Mouse (Mus musculus) layer of hippocampus, adult 9-11 months (tissue): ENCODE measurements around the gene Jup.
"Not testable (repeated sequence)": the region's sequence is repeated elsewhere in the genome, so short reads cannot be mapped to it uniquely, and the experiment has no call there.

ENCODE experiments used
- DNase-seq: peaks from one replicate; pipeline ENCODE4 v3.0.0; 2022

The Jup gene

DNA sequence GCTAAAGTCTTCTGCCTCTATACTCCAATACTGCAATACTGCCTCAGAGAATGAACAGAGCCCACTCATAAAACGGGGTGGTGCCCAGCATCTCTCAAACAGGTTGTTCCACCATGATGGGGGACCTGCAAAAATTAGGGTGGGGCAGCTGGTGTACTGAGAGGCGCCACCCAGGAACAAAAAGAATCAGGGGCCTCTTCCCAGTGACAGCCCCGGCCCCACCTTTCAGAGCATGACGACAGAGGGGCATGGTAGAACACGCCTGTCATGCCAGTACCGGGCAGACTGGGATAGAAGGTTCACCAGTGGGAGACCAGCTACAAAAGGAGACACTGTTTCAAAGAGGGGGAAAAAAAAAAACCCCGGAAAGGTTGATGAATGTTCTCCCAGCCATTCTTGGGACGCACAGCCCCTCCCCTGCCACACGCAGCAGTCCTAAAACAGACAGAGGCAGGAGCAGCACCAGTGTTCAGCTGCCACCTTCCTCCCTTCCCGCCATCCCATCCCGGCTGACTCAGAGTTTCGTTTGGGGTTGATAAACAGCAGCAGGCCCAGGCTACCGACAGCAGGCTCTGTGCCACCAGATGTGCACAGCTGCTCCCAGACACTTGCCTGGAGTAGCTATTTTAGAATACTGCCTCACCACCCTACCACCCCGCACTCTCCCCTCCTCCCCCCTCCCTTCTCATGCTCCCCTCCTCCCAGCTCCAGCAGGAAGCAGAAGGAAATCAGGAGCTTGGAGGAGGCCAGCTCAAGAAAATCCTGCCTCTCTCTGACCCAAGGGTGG, 9.8 kb downstream of the Jup start:
- DNase-seq = no peak

DNA sequence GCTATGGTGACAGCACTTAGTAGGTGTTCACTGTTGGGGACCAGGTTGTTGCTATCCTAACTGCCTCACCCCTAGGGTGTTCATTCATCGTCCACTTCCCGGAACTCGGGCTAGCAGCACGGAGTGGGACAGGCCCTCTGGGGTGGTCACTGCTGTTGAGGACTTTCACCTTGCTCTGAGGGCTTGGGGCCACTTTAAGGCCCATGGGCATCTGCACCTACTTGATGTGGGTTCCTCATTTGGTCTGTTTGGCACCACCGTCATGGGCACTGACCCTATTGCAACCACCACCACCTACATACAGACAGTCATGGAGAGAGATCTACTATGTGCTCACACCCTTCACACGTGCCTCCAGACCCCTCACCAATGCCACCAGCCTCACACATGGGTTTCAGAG, 10.5 kb downstream of the Jup start:
- DNase-seq = no peak

DNA sequence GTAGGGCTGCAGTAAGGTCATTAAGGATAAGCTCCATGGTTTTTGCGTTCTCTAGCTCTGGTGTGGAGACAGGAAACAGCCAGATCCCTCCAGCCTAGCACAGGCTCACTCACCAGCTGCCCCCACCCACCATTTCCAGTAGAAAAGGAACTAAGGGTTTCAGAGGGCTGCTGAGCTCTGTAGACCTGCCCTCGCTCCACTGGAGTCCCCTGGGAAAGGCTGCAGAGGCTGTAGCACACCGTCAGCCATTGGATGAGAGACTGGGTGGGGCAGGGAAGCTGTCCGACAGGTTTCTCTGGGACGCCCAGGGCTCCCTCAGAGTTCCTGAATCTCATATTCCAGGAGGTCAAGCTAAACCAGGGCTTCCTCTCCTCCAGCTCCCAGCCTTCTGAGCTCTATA, 11.0 kb downstream of the Jup start:
- no peak for DNase-seq

DNA sequence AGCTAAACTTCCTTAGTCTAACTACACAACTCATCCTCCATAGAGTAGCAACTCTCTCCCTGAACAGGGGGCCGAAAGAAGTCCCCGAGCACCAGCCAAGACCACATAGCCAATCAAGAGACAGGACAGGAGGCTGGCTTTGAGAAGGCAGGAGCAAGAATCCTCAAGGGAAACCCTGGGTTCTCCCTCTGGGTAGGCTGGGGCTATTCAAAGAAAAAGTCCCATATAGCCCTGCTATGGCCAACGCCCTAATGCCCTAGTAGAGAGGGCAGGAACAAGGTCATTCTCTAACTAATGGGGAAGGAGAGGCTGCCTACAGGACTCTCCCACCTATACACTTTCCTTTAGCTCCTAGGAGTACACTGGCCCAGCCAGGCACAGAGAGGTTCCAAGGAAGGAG, 12.5 kb downstream of the Jup start:
- no peak for DNase-seq

DNA sequence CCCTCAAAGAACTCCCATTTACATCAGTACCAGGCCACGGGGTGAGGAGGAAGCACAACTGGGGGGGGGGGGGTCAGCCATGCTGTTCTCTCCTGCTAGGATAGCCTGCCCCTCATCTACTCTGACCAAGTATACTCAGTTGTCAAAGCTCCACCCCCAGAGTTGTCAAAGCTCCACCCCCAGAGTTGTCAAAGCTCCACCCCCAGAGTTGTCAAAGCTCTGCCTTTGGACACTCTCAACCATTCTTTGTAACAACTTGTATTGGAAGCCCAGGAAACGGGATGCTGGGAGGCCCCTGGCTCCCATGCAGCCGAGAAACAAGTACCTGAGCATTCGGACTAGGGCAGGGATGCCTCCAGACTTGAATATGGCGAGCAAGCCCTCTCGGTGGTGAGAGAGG, 14.9 kb downstream of the Jup start:
- DNase-seq = no peak

DNA sequence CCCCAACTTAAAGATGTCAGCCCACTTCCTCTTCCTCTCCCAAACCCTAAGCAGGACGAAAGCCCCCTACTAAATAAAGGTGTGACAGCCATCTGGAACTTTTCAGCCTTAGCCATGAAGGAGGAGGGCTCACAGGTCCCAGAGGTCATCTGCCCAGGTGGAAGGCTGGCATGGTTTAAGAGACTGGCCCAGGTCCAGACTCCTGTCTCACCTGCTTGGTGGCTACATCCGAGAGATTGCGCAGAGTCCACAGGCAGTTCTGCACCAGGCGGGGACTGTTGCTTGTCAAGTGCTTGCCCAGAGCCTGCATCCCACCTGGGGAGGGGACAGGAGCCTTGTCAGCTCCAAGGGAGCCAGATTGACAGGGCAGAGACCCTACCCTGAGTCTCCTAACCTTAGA, 18.3 kb downstream of the Jup start:
- DNase-seq = no peak

DNA sequence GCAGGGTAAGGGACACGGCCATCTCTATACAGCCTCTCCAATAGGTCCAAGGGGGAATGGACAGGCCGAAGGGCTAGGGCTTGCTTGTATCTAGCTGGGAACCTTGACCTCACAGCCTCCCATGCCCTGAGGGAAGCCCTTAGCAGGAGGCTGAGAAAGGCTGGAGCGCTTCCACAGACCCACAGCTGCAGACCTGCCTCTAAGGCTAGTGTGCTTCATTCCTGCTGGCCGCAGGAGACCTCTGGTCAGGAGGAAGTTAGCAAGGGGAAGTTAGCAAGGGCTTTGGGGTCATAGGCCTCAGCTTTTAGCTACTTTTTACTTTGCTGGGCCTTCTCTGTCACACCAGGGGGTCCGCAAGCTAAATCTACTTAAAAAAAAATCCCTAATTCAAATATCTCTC, 19.1 kb downstream of the Jup start:
- no peak for DNase-seq

DNA sequence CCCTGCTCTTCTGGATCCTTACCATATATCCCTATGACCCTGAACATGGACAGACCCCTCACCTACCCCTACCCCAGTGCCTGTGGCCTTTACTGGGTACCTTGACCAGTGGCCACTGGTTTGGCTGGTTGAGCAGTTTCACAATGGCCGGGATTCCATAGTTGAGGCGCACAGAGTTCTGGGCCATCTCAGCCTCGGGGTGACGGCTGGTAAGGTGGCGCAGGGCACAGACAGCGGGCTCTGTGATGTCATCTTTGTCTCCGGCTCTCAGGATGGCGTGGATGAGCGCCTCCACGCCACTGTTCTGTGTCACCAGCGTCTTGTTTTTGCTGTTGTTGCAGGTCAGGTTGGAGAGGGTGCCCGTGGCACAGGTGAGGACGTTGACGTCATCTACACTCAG, 19.6 kb downstream of the Jup start:
- no peak for DNase-seq

DNA sequence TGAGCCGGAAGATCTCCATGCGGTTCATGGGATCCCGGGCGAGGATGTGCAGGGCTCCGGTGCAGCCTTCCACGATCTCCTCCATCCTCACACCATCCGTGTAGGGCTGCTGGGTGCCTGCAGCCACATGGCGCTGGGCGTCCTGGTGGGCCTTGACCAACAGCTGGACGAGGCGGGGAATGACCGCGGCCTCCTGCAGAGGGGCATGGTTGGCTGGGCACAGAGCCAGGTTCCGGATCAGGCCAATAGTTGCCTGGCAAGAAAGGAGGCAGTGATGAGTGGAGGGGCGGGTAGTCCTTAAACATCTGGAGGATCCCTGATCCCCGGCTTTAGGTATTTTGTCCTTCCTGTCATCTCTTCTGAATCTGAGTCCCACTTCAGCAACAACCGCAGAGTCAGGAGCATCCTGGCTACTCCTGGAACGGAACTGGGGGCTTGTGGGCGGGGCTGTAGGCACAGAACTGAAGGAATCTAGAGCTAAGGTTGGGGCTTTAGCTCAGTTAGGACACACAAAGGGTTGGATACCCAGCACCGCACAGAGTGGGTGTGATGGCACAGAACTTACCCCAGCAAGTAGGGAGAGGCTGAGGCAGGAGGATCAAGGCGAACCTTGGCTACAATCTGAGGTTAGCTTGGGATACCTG, 20.7 kb downstream of the Jup start:
- DNase-seq = no peak

DNA sequence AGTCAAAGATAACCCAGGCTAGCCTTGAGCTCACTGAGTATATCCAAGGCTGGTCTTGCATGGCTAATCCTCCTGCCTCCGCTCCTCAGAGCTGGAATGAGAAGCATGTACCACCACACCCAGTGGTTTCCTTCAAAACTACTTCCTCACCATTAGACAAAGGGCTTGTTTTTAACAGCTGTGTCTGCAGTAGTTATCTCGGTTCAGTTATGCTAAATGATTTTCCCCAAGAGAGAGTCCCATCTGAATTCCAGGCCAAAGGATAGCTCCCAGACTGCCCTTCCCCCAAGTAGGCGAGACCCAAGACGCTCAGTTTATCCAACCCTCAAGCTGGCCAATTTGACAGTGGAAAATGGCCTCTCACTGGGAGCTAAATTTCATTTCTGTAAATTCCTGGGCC, 21.6 kb downstream of the Jup start:
- DNase-seq = no peak

DNA sequence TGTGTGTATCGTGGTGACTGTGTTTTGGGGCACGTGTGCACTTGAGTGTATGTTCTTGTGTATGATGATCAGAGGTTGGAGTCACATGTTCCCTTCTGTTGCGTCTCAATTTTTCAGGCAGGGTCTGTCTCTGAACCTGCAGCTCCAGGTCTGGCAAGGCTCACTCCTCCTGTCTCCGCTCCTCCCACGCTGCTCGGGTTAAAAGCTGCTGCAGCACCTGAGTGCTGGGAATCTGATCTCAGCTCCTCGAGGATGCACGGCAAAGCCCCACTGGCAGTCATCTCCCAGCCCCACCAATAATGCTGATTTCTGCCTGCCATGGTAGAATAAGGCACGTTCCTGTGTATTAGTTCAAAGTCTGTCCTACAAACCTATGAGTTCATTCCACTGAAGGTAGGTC, 22.4 kb downstream of the Jup start:
- no peak for DNase-seq

DNA sequence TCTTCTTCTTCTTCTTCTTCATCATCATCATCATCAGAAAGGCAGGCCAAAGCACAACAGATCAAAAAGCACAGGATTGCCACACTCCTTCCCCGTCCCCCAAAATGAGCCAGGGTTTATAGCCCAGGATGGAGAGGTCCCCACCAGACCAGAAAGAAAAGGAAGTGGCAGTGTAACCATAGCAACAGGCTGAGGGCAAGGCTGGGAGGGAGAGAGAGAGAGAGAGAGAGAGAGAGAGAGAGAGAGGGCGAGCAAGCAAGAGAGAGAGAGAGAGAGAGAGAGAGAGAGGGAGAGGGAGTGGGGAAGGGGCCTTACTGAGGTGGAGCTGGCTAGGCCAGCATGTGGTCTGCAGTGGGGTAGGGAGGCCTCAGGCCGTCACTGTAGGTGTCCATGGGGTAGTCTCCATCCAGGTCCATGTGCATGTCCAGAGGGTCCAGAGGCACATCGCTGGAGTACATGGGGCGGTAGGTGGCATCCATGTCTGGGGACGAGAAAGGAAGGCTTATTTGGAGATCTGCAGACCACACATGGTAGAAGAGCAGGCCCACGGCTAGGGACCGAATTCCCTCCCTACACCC, 25.5 kb downstream of the Jup start:
- no peak for DNase-seq

DNA sequence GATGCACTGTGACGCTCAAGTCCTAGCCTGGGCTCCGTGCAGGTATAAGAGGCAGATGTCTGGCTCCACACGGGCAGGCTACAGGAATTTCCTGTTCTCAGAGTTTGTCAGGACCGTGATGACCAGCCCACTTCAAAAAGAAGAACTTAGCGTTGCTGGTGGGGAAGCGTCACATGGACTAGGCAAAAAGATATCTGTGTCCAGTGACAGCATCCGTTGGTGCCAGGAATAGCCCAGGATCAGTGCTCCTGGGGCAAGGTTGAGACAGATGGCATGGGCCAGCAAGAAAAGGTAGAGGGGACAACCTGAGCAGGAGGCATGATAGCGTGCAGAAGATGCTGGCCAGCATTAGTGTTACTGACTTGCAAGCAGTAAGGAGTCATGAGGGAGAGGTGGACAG, 27.7 kb downstream of the Jup start:
- DNase-seq = no peak

DNA sequence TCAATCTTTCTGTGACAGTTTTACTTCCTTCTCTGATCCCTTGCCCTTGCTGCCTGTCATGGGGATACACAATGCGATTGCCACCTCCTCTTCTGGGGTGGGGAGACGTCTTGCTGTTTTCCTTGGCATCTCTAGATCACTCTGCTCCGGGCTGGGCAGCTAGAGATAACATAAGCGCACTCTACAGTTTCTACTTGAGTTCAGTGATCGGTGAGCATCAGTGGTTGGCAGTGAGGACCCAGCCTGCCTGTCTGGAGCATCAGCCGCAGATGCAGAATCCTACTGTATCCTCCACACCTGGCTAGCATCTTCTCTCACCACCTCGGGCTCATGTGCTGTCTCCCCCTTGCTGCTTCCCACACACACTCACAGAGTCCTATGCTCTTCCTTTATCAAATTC, 28.4 kb downstream of the Jup start:
- DNase-seq = no peak

DNA sequence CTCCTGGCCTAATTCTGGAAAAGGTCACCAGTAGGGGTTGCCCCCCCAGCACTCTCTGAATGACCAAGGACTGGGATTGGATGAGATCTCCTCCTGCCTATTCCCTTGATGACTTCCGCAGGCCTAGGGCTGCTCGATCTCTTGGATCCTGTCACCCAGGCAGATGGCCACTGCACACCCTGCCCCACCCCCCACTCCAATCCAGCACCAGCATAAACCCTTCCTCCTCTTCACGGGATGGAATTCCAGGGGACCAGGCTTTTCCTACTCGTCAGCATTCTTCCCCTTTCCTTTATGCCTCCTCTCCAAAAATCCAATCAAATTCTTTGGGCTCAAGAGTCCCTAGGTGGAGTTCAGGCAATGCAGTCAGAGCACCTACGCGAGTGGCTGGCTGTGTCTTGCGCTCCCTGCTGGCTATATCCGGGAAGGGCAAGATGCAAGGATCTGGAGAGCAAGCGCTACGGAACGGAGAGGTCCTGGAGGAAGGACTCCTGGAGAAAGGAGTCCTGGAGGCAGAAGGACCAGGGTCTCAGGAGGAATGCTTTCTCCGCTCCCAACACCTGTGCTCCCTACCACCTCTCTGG, 34.5 kb downstream of the Jup start:
- no peak for DNase-seq

DNA sequence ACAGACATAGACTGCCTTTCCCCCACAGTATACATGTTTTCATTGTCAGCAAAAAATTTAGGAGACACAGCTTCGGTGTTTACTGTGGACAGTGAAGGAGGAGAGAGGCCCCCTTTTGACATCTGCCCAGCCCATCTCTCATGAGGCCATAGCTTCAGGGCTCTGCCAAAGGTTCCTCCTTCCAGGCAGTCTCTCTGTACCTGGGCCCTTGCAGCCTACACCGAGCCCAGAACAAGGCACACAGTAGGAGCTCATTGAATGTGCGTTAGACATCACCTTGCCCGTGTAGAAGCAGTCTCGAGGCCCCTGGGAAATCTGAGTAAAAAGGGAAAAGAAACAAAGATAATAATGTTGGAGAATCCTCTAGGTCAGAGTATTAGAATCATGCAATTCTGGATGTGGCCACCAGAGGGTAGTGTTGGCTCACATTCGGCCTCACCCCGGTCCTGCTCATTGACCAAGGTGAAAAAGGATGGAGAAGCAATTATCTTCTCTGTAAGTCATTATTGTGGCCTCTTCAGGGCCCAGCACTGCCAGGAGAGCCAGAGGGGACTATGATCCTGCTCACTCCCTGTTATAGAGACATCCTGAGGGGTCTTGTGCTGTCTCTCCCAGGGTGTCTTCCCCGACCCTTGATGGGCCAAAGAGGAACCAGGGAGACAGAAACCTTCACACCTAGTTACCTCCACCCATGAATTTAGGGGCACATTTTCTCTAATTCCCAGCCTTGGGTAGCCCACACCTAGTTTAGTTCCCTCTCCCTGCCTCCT, 35.2 kb downstream of the Jup start:
- peak; percentile 53 for DNase-seq

DNA sequence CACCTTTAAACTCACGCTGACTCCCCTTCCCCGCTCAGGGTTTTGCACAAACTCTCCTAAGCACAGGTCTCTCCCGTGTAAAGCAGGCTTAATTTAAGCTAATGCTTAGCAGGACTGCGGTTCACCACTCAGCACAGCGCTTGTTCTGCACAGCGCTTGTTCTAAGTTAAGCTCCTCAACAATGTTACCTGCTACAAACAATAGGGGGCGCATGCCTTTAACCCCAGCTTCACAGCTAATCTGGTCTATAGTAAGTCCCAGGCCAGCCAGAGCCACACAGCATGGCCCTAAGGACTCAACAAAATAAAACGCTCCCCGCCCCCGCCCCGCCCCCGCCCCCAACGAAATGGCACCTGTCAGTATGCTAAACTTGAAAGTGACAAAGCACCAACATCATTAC, 36.5 kb downstream of the Jup start:
- DNase-seq = not testable (repeated sequence)

DNA sequence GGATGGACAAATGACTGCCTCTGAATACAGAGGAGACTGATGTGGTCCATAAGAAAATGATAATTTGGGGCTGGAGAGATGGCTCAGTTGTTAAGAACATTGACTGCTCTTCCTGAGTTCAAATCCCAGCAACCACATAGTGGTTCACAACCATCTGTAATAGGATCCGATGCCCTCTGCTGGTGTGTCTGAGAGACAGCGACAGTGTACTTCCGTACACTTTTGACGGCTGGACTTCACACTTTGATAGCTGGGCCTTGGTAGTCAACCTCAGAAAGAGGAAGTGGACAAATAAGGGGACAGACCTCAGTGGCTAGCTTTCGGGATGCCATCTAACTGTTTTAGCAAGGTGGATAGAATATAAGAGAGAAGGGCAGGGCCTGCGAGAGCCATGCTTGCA, 37.4 kb downstream of the Jup start:
- DNase-seq = no peak

DNA sequence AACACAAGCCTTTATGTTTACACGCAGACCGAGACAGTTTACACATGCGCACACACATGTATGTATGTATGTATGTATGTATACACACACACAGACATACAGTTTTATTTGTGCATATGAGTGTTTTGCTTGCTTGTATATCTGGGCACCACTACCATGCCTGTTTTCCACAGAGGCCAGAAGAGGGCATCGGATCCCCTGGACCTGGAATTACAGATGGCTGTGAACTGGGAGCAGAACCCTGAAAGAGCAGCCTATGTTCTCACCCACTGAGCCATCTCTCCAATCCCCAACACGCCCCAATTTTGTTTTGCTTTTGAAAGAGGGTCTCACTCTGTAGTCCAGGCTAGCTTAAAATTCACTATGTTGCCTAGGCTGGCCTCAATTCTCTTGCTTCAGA, 40.2 kb downstream of the Jup start:
- DNase-seq = no peak

DNA sequence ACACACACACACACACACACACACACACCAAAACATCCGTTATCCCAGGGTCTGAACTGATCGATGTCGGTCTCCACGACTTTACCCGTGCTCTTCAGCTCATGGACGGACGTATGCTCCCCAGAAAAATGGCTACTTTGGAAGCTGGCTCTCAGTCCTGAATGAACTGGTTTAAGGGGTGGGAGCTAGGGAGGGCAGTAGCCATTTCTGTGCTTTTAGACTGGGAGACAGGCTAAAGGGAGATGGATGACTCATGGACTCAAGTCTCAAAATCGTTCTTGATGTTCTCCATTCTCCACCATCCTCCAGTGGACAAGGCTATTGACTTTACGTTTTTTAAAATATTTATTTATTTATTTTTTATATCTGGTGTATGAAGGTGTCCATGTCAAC, 40.7 kb downstream of the Jup start:
- no peak for DNase-seq

DNA sequence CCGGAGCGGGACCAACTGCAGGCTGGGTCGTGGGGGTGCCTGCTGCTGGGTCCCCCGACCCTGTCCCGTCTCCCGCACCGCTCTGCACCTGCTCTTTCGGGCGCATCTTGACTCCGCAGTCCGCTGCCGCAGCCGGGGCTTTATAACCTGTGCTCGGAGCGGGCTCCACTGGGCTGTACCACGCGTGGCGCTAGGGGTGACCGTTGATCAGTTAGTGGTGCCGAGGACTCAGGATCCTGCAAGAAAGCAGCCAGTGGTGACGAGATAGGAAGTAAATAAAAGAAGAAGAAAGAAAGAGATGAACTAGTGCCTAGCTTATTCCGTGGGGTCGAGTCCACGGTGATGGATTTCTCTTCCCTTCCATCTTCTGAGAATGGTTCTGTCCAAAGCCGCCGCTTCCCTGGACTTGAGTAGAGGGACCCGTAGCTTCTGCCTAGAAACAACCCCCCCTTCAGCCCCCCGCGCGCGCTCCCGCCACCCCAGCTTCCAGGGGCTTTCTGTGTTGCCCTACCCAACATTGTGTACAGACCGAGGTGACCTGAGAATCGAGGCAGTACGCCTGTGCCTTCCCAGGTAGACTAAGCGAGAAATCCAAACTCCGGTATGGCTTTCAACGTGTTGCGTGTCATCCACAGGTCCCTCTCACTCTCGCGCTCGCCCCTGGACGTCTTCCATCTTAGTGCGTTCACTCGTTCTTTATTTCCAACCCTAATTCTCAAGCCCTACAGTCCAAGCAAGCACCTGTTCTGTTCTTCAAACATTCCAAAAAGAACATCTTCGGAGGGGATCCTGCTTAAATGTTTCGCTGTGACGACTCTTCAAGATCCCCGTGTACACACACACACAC, 41.4 kb downstream of the Jup start, which contains the start of gene Hap1:
Gene Hap1 (minus strand): TSS at position 157 of the 847 bp plus-strand sequence.
- peak; percentile 67 for DNase-seq
